Mouse (Mus musculus): ENCODE data around the gene Pwwp2a.

Gene Pwwp2a

DNA sequence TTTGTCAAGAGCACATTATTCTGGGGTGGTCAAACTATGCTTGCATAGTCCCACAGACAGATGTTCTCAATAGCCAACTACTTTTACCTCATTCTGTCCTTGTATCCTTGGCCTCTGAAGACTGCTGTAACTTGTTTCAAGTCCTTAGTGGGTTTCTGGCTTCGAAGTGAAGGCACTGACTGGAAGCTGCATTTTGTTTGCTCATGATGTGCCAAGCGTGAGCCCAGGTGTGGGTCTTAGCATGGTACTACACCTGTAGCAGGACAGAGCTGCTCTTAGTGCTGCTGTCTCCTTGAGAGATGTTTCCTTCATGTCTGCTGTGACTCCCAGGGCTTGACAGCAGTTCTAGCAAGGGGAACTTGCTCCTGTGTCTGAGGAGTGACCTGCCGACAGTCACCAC is 41.6 kb downstream of the Pwwp2a start:
- no peak for DNase-seq (ENCODE audit: low spot score in 2 of 2)

DNA sequence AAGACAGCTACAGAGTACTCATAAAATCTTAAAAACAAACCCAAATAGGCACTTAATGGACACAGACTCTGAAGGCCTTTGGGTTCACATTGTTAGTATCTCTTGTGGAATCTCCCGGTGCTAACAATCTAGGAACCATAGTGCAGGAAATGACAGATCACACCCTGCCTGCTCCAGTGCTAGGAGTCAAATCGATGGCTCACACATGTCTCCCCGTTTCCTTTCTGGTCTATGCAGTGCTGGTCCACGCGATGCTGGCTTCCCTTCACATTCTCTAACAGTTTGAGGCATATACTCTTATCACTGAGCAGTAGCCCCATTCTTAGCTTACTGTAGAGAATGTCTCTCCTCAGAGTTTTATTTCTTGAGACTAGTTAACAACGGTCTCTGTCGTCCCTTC is 46.0 kb downstream of the Pwwp2a start:
- no peak for DNase-seq (ENCODE audit: low spot score in 2 of 2)

DNA sequence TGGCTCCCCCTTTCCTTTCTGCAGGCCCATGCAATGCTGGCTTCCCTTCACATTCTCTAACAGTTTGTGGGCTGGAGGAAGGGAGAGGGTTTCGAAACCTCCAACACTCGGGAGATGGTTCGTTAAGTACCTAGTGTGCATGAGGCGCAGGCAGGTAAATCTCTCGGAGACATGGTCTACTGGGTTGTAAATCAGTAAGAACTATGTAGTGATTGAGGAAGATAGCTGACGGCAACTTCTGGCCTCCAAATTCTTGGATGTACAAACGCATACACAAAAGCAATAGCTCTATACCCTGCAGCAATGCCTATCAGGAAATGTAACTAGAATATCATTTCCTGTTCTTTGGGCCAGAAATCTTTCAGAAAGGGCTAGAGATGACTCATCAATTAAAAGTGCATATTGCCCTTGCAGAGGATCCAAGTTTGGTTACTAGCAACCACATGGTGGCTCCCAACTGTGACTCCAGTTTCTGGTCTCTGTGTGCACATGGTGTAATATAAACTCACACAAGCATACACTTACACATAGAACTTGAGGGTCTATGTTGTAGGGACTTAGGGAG is 47.0 kb downstream of the Pwwp2a start:
- DNase-seq (ENCODE audit: low spot score in 2 of 2) = no peak

DNA sequence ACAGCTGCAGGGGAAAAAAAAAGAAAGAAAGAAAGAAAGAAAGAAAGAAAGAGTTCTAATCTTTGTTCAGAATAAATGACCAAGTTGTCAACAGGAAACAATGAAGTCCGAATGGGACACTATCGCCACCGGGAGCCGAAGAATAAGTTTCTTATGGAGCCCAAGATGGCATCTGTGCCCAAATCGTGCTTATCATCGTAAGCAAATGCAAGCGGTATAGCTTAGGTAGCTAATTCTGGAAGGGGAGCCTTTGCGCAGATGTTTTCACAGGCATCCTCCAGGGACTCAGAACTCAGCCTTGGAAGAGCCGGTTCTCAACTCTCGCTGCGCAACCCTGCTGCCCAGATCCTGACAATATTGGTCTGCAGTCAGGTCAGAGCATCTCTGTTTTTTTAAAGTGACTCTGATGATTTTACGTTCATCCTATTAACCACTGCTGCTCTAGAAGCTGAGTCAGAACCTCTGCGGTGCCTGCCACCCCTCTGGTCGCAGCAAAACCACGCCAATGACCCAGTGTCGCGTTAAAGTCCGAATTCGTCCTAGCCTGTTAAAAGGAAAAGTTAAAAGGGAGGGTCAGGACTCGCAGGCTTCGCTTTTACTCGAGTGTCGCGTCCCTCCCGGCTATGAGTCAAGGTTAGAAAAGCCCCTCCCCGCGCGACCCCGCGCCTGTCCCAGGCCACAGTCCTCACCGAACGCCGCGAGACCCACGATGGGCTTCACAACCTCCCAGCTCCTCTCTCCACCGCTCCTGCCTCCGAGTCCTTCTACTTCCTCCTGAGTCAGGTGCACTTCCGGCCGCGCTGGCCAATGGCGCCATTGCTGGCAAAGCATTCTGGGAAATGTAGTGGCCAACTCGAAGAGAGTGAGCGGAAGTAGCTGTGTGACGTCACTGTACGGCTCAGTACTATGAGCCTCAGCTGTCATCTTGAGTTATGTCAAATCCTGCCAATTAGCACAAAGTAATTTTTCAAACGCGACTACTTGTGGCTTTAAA is 65.7 kb downstream of the Pwwp2a start, which contains the start of gene Ttc1:
Gene Ttc1, minus strand, starts transcription at position 776 of the 994 bp plus-strand sequence.
- peak; percentile 96 to 97 for DNase-seq (ENCODE audit: low spot score in 2 of 2)

DNA sequence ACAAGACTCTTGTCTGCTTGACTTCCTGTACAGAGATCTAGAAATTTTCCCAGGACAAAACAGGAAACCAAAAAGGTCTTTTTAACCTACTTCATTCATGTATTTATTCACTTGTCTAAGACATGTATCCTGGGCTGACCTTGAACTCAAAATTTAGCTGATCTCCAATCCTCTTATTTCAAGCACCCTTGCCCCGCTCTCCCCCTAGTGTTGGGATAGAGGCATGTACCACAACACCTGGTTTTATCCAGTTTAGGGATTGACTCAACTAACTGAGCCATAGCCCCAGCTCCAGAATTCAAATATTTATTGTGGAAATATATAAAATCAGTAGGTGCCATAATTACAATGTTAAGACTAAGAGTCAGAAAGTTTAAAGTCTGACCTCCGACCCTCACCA is 69.7 kb downstream of the Pwwp2a start:
- DNase-seq (ENCODE audit: low spot score in 2 of 2) = no peak

DNA sequence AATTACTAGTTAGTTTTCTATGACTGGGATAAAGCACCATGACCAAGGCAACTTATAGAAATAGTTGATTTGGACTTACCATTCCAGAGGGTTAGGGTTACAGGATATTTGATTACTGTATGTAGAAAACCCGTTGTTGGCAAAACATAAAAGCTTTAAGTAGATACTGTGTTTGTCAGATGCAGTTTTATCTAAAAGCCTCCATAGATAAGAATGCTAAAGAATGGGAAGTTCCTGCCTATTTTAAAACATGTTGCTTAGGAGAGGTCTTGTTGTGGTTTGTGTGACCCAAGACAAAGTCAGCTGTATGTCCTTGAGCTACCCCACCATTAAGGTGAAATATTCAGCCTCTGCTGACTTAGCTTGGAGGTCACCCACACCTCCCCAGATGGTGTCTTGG is 72.8 kb downstream of the Pwwp2a start:
- no peak for DNase-seq (ENCODE audit: low spot score in 2 of 2)

DNA sequence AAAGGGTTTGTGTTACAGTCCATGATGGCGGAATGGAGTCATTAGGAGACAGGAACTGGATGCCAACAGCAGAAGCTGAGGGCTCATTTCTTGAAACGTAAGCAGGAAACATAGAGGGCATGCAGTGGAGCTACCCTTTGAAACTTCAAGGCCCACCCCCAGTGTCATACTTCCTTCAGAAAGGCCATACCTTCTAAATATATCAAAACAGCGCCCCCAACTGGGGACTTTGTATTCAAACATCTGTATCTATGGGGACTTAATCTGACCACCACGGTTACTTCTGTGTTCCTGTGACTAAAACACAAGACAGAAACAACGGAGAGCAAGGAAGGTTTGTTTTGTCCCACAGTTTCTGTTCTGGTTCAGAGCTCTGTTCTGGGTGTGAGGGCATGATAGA is 73.6 kb downstream of the Pwwp2a start:
- DNase-seq (ENCODE audit: low spot score in 2 of 2) = no peak

DNA sequence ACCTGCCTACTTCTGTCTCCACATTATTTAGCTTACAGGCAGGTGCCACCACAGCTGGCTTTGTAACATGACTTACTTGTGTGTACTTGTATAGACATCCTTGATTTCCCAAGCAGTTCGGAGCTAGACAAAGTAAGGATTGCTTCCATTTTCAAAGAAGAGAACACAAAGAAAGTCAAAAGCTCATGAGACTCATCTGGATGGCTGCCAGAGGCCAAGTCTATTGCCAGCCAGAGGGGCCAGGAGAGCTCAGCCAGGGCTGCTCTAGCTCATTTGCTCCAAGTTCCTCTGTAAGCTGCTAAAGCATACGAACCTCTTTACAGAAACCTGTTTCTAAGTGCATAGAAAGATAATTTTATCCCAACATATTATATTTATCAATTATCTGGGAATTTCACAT is 76.6 kb downstream of the Pwwp2a start:
- DNase-seq (ENCODE audit: low spot score in 2 of 2) = no peak

DNA sequence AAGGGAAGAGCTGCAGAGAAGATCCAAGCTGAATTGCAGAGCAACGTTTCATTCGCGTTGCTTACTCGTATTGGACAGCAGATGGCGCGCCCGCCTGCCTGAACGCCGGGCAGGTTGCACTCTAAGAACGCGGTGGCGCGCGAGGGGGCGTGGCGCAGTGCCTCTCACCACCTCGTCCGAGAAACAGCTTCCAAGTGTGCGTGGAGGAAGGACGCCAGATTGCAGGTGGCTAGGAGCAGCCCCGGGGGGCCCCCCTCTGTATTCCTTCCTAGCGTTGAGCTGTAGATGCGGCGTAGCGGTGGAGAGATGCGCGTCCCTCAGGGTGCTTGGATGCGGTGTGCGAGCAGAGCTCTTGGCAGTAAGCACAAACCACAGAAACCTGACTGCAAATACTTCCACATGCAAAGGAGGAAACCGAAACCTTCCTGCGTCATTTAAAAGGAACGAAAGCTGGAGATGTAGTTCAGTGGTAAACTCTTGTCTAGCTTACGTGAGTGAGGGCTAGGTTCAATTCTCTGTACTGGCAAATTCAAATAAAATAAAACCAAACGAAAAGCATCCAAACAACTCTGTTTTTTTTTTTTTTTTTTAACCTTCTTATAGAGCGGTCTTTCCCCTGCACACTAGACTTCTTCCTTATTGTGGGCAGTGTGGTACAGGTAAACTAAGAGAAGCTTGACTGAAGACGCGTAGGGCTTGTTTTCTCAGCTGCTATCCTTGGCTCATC is 85.3 kb downstream of the Pwwp2a start:
- DNase-seq (ENCODE audit: low spot score in 2 of 2) = peak; percentile 50 to 61

DNA sequence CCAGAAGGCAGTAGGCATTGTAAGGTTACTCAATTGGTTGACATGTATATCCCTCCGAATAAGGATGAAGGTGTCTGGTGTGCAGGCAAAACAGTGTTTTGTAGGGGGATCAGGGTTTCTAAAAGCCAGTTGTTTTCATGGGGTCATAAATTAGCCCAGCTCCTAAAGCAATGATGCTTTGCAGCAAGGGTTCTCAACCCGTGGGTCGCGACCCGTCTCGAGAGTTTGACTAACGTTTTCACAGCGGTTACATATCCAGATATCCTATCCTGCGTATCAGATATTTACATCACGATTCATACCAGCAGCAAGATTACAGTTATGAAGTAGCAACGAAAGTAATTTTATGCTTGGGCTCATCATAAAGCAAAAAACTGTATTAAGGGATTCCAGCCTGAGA is 86.0 kb downstream of the Pwwp2a start:
- no peak for DNase-seq (ENCODE audit: low spot score in 2 of 2)

DNA sequence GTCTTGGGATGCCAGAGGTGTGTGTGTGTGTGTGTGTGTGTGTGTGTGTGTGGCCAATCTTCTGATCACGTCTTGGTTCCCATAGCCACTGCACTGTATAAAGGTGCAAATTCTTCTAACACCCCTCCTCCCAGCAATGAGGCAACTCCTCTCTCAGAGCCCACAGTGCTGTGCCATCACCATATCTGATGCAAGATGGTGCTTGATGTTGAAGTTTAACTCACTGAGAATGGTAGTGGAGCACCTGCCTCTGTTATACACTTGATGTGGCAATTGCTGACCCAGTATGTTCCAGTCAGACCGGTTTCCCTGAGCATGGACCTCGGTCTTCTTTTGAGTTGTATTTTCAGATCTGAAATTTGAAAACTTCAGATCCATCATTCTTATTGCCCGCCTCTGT is 88.3 kb downstream of the Pwwp2a start:
- no peak for DNase-seq (ENCODE audit: low spot score in 2 of 2)
